Mouse (Mus musculus) left cerebral cortex, postnatal 10 days (tissue): ENCODE measurements around the gene D930007J09Rik. TPM values are rescaled to one million over a fixed set of nuclear protein-coding genes. Genes with fewer than 3 reads are reported as not detected.
A peak's percentile ranks its signal among the peaks of the same experiment; 100 is the strongest.

Experiments
- DNase-seq, 2 experiments: peaks; one replicate each; pipeline ENCODE4 v3.0.0; 2021 to 2022; ENCODE audit warnings: low spot score in 2 of 2, mixed read lengths in 1 of 2; ENCODE audit errors: extremely low spot score in 1 of 2
- intact Hi-C: fragments of 180-260 bp; cut with DNase I; formaldehyde crosslinking; loops from one replicate; pipeline ENCODE4 v1.15.1; 2025
- total RNA-seq, 2 experiments: library from RNA; stranded (reverse); gene quantifications; 2 replicates each; pipeline ENCODE4 v1.2.3; 2021

The D930007J09Rik gene
- total RNA-seq, 2 experiments from 2014 or later = 1.5 to 2.1 TPM

DNA sequence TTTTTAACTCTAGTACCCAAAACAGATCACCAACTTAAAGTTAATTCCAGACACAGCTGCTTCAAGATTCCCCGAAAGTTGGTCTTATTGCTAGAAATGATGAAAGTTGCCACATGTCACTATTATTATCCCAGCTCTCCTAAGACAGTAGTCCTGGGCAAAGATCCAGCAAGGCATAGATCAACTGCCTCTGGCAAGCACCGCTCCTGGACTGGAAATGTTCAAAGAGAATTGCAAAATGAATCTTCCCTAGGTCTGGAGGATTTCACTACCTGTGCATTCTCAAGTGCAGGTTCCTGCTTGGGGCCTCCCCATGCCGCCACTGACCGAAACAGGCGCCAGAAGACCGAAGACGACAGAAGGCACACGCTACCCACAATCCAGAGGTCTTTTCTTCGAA, 26.8 kb downstream of the D930007J09Rik start:
- intact Hi-C loops = no loop called here
- no peak for DNase-seq

DNA sequence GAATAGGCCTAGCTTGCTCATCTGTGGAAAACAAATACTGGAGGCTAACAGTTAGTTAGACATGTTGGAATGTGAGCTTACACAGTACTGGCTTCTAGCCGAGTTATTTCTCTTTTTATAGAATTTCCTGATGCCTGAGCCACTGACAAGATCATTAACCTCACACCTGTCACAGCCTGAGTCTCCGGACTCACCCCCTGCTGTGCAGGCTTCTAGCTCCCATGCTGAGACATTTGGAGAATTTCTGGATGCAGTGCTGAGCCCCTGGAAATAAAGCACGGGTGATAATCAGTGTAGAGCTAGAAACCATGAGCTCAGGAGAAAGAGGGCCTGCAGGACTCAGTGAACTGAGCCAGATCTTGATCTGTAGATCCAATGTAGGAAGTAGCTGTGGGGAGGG, 32.7 kb downstream of the D930007J09Rik start:
- intact Hi-C loops = no loop called here
- DNase-seq = peak in 1 of 2 experiments; percentile 24

DNA sequence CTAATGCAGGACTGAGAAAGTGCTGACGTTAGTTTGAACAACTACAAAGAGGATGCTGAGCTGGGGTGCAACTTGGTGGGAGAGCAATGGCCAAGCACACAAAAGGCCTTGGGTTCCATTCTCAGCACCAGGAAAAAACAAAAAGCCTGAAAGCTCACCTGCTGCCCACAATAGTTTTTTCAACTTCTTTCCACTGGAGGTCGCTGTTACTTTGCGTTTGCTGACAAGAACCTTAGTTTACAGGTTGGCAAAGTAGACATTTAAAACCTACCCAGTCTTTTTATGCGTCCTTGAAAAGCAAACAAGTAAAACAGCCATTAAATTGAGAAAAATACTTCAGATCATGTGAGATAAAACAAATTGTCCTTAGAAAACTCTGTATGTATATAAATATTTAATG, 34.5 kb downstream of the D930007J09Rik start:
- intact Hi-C loops = no loop called here
- DNase-seq = peak; percentile 26 to 36

DNA sequence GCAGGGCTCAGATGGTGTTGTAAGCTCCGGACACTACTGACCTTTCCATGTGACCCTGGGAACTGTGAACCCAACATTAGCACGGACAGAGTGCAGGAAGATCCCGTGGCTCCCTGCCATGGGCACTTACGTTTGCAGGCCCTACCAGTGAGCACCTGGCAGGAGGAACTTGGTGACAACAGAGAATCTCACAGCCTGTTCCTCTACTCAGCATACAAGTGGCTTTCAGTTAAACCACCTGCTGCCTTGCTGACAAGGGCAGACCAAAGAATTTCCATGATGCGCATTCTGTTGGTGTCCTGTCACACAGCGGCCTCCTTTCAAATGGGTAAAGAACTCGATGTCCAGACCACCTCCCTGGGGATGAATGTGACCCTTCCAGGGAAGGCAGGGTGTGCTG, 38.2 kb downstream of the D930007J09Rik start:
- intact Hi-C loops = no loop called here
- peak in 1 of 2 experiments; percentile 41 for DNase-seq

DNA sequence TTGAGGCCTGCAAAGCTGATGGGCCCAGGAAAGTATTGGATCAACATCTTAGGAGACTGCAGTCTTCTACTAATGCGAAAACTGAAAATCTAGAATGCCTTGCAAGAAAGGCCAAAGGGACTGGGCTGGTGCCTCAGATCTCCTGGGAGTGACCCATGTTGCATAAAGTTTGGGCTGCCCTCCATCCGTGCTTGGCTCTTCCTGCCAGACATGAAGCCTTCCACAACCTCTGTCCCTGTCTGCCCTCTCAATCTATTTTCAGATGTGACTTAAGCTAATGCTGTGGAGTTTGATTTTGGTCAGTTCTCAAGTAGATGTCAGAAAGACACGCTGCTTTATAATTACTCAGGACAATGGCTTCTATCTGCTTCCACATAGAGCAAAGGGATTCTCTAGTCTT, 39.5 kb downstream of the D930007J09Rik start:
- intact Hi-C loops = no loop called here
- peak in 1 of 2 experiments; percentile 25 for DNase-seq

DNA sequence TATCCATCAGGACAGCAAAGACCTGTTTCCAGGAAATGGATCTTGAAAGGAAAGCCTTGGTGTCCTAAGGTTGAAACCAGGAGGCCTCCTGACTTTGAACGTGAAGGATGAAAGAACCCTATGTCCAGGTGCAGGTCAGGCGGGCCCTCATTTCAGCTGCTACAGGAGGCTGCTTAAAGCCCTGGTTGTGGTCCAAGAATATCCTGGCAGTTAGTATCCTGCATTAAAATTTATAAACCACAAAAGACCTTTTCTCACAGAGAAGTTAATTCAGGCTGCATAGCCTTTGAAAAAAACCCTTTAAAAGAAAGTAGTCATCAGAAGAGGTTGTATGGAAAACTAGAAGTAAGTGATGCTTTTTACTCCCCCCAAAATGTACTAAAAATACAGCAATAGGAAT, 41.9 kb downstream of the D930007J09Rik start:
- intact Hi-C loops = no loop called here
- DNase-seq = no peak

DNA sequence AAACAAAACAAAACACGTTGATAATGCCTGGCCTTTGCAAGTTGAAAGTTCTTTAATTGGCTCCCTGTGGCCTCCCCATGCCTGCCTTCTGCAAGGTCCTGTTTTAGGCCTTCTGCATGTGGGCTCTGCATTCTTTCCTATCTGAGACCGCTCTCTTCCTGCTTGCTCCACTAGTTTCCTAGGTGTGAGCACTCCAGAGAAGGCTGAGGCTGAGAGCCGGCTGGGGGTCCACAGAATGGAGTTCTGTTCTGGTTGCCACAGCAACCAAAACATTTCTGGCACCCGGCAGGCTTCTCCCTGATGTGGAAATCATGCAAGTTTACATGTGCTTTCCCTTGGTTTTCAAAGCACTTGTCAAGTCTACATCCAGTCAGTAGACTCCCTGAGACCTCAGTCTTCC, 43.6 kb downstream of the D930007J09Rik start:
- DNase-seq = peak; percentile 44 to 53
- intact Hi-C loops = no loop called here

Other genes starting within 250 kb of the D930007J09Rik start
- under 1 TPM; 0.47 to 0.62 TPM for gene Mylk4, start 18.9 kb downstream of the D930007J09Rik start, total RNA-seq
- gene Wrnip1, start 811 bp downstream of the D930007J09Rik start, total RNA-seq = 10 to 100 TPM; 55.7 to 57.6 TPM
- gene Serpinb1a, start 48.3 kb upstream of the D930007J09Rik start, total RNA-seq = 1 to 10 TPM; 1.5 to 2.3 TPM
- gene Serpinb1c, start 95.4 kb upstream of the D930007J09Rik start, total RNA-seq = not detected
- 1 to 10 TPM; 1.6 to 2.5 TPM for gene Serpinb6b, start 162.4 kb upstream of the D930007J09Rik start, total RNA-seq
- 1 to 10 TPM; 3.0 to 3.4 TPM for gene Serpinb9, start 200.4 kb upstream of the D930007J09Rik start, total RNA-seq
- gene Serpinb9b, start 224.6 kb upstream of the D930007J09Rik start, total RNA-seq = not detected